In the genomic region with DNA sequence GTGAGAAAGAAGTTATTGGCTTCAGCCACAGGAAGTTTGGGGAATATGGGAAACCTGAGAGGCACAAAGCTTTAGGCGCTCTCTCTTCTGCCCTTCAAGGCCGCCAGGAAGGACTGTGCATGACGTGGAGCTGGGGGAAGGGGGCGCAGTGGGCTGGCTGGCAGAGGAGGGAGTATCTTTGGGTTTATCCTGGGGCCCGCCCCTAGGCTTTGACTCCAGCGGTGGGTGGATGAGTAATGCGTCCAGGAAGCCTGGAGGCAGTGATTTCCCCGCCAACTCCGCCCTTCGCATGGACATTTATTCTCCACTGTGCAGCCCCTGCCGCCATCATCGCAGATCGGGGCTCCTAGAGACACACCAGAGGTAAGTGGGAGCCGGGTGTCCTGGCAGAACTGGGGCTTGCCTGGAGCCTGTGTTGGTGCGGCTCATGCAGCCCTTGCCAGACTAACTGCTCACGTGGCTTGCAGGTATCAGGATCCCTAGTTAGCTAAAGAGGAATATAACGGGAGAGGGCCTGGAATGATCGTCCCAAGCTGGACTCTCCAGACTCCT, we compare ENCODE assay signal across 8 mouse cellular contexts. TPM values are rescaled to one million over a fixed set of nuclear protein-coding genes. Genes with fewer than 3 reads are reported as not detected.
DNase-seq lines count a peak whose midpoint lies in the region; ATAC-seq lines count a peak whose summit lies in the region.

Gene Timp1, plus strand, starts transcription at position 205 of the 552 bp plus-strand sequence.

- H3K27ac ChIP-seq in midbrain, embryonic 11.5 days (ENCODE audit: low read depth, low read length) = no peak within 1 kb of the TSS

- ATAC-seq in common myeloid progenitor, adult 5-6 weeks (replicated peaks; ENCODE audit: low read depth, poor library complexity, severe bottlenecking) = peak; percentile 69
- ATAC-seq in midbrain, embryonic 11.5 days (ENCODE audit: low FRiP score) = peak; percentile 65; the same call in 1 of the 2 replicates

- H3K27me3 ChIP-seq in midbrain, embryonic 11.5 days (ENCODE audit: control insufficient read depth, insufficient read depth, low read length) = no peaks in the 10 kb centered on the region

- no peak within 1 kb of the TSS for H3K9ac ChIP-seq in midbrain, embryonic 11.5 days (ENCODE audit: low read length)

- H3K4me1 ChIP-seq in midbrain, embryonic 11.5 days (ENCODE audit: control insufficient read depth, insufficient read depth, low read length) = peaks cover 4% of the 10 kb centered on the region; the same call in 1 of the 2 replicates

- H3K9me3 ChIP-seq in midbrain, embryonic 11.5 days (ENCODE audit: control insufficient read depth, low read length) = no peaks in the 10 kb centered on the region

- peak within 1 kb of the TSS; percentile 30; the same call in 1 of the 2 replicates for H3K4me2 ChIP-seq in midbrain, embryonic 11.5 days

- H3K36me3 ChIP-seq in midbrain, embryonic 11.5 days (ENCODE audit: control insufficient read depth, insufficient read depth, low read length) = no peaks in the 10 kb centered on the region

- WGBS in midbrain, embryonic 11.5 days = 22% methylated on average over 18 of the region's 18 CpGs

- DNase-seq in kidney, postnatal 10 days = peak; percentile 62
- DNase-seq in kidney, adult 9 months = no peak
- DNase-seq in heart, adult 8-10 months (ENCODE audit: low spot score) = peak; percentile 12
- peak; percentile 66 to 77 for DNase-seq in kidney, postnatal 4 days
- DNase-seq in midbrain, embryonic 11.5 days (ENCODE audit: low spot score, missing footprints) = no peak
- peak; percentile 64 for DNase-seq in yolk sac, embryonic 10.5 days (ENCODE audit: low spot score)
- DNase-seq in layer of hippocampus, adult 11-12 months (ENCODE audit: low spot score) = no peak

- H3K4me3 ChIP-seq in midbrain, embryonic 11.5 days (ENCODE audit: low read depth, low read length) = no peak within 1 kb of the TSS

RNA-seq across cellular contexts. Expression of gene Timp1, which starts in this region (rescaled TPM):
- total RNA-seq in common myeloid progenitor, adult 5-6 weeks (2017) = not detected in 2 replicates
- 1 to 10 TPM; 2.0 to 3.5 (median 2.3) TPM for total RNA-seq in heart, adult 8-10 months (2022)
- 8.1 and 8.4 TPM in 2 replicates for polyA plus RNA-seq in midbrain, embryonic 11.5 days (2014; fragmentation: Nextera tagmentation; extraction: Ambion mirVana)

Comparison
In these comparisons a context has a peak if more than half of its experiments do, and no peak if none do; other contexts are left out.
1. DNase-seq: peak in kidney, postnatal 10 days (single experiment), heart, adult 8-10 months (single experiment), kidney, postnatal 4 days (2 of 2) and yolk sac, embryonic 10.5 days (single experiment); none in kidney, adult 9 months (single experiment), midbrain, embryonic 11.5 days (single experiment) and layer of hippocampus, adult 11-12 months (single experiment).
2. Peak in ATAC-seq in common myeloid progenitor, adult 5-6 weeks; RNA of the gene not detected or under 1 TPM.